Mouse (Mus musculus) lung, embryonic 16.5 days (tissue): ENCODE data around the gene Eif5a. TPM values are rescaled to one million over a fixed set of nuclear protein-coding genes. Genes with fewer than 3 reads are reported as not detected.

ENCODE experiments used
- ATAC-seq: fragments of 200-750 bp; cut with Nextera tagmentation; 2 replicates; pipeline ENCODE4 v1.8.0; 2017; ENCODE audit warnings: low read depth, mild to moderate bottlenecking, moderate library complexity
- H3K27ac ChIP-seq: fragments of 300-500 bp; sonication (generic); 2 replicates; pipeline ENCODE4 v1.5.1; 2014; ENCODE audit warnings: mild to moderate bottlenecking, control low read depth, low read length
- H3K27me3 ChIP-seq: fragments of 300-500 bp; sonication (generic); 2 replicates; pipeline ENCODE4 v1.6.1; 2014; ENCODE audit warnings: low read depth, low read length, mixed read lengths; ENCODE audit not compliant: control insufficient read depth, insufficient read depth
- H3K36me3 ChIP-seq: fragments of 300-500 bp; sonication (generic); 2 replicates; pipeline ENCODE4 v1.6.1; 2014; ENCODE audit warnings: low read length; ENCODE audit not compliant: control insufficient read depth, insufficient read depth
- H3K4me1 ChIP-seq: fragments of 300-500 bp; sonication (generic); replicated peaks from 2 replicates; pipeline ENCODE4 v1.6.1; 2014; ENCODE audit warnings: low read length, mixed read lengths; ENCODE audit not compliant: control insufficient read depth, insufficient read depth
- H3K4me2 ChIP-seq: fragments of 300-500 bp; sonication (generic); 2 replicates; pipeline ENCODE4 v1.6.1; 2014; ENCODE audit warnings: low read depth, low read length, control low read depth
- H3K4me3 ChIP-seq: fragments of 300-500 bp; sonication (generic); 2 replicates; pipeline ENCODE4 v1.5.1; 2014; ENCODE audit warnings: mild to moderate bottlenecking, low read length, control low read depth
- H3K9ac ChIP-seq: fragments of 300-500 bp; sonication (generic); 2 replicates; pipeline ENCODE4 v1.6.1; 2014; ENCODE audit warnings: low read length, control low read depth
- H3K9me3 ChIP-seq: fragments of 300-500 bp; sonication (generic); 2 replicates; pipeline ENCODE4 v1.6.1; 2016; ENCODE audit warnings: low read length; ENCODE audit not compliant: control insufficient read depth
- WGBS: fragments of 180-500 bp; shearing (Covaris S2); extraction: QIAGEN DNeasy Blood & Tissue Kit; methylation state at CpG from one replicate; pipeline ENCODE4 v1.1.7; 2014; 5-methylcytosine and 5-hydroxymethylcytosine counted together
- microRNA-seq: library from miRNA; unstranded; fragments of <30 nt; microRNA quantifications from one replicate; pipeline ENCODE4, GENCODE M21; 2016
- polyA plus RNA-seq: library from polyadenylated mRNA; unstranded; fragments of >200 nt; fragmentation: Nextera tagmentation; extraction: Ambion mirVana; gene quantifications from 2 replicates; pipeline ENCODE4 v1.2.1, GENCODE M21; 2015

Eif5a gene
- polyA plus RNA-seq, 1 experiment from 2014 or later: 1,410 TPM

DNA sequence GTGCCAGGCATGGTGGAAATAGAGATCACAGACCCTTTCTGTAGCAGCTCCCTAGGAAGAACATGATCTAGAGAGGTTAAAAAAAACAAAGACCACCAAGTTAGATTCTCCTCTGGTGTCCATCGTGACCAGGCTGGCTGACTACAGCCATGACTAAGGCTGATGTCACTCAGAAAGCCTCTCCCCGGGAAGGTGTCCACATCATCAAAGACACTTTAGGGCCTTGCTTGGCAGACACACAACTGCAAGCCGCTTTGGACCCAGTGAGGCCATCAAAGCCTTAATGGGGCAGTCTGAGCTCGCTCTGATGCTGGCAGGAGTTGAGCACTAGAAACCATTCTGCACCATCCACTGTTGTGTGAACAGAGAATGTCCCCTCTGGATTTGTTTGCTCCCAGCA, 49.3 kb downstream of the Eif5a start:
- WGBS: 67% methylated on average over 4 of the region's 4 CpGs
- H3K4me1 ChIP-seq: peaks cover 19% of the 10 kb centered on the region
- H3K9me3 ChIP-seq: no peaks in the 10 kb centered on the region
- H3K27ac ChIP-seq: no peak overlapping the region
- H3K36me3 ChIP-seq: no peaks in the 10 kb centered on the region
- H3K4me3 ChIP-seq: no peak overlapping the region
- no peak overlapping the region for H3K4me2 ChIP-seq
- no peak for ATAC-seq
- no peaks in the 10 kb centered on the region for H3K27me3 ChIP-seq
- no peak overlapping the region for H3K9ac ChIP-seq

DNA sequence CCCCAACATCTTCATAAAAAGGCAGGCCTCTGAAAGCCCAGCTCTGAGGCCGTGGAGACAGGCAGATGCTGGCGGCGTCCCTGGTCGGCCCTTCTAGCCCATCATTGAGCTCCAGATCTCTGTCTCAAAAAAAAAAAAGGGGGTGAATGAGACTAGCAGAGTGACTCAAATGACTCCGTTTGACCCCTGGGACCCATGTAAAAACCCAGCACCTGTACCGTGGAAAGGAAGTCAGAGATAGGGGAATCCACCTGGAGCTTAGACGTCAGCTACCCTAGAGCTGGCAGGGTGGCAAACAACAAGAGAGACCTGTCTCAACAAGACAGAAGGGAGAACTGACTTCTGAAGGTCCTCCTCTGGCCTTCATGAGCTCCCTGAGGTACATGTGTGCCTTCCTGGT, 49.9 kb downstream of the Eif5a start:
- Histone ChIP-seq H3K9me3 (no peaks in the 10 kb centered on the region), H3K9ac (no peak overlapping the region), H3K4me1 (peaks cover 13% of the 10 kb centered on the region), H3K36me3 (no peaks in the 10 kb centered on the region), H3K27ac (no peak overlapping the region), H3K4me3 (no peak overlapping the region), H3K4me2 (no peak overlapping the region), H3K27me3 (no peaks in the 10 kb centered on the region)
- no peak for ATAC-seq
- whole genome bisulfite sequencing: 80% methylated on average over 7 of the region's 7 CpGs

DNA sequence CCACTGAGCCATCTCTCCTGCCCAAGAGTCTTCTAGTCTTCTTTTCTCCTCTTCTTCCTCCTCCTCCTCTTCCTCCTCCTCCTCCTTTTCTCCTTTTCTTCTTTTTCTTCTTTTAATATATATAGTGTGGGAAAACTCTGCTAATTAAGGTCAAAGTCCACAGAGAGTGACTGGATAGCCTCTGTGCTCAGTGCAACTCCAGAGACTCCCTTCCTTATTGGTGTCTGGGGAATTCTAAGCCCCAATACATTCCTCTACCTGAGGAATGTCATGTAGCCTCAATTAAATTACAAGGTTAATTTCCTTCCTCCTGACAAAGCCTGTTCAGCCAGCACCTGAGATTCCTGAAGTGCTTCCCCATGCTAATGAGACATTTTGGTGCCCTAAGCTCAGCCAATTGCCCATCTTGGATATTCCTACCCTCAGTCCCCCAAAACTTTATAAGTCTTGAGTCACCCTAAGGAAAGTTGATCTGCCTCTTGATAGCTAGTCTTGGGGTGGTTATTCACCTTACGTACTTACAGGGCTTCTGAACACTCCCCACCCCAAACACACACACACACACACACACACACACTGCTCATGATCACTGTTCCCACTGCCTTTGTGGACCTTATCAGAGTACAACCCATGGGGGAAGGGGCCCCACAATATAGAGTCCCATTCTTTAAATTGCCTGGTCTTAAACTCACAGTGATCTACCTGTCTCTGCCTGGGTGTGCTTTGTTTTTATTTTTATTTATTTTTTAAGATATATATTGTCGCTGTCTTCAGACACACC, 51.3 kb downstream of the Eif5a start:
- no peak for ATAC-seq
- Histone ChIP-seq H3K9ac (no peak overlapping the region), H3K4me1 (peaks cover under 1% of the 10 kb centered on the region), H3K4me3 (no peak overlapping the region), H3K27me3 (no peaks in the 10 kb centered on the region; the same call in 1 of the 2 replicates), H3K4me2 (no peak overlapping the region), H3K27ac (no peak overlapping the region), H3K9me3 (no peaks in the 10 kb centered on the region), H3K36me3 (no peaks in the 10 kb centered on the region)
- 92% methylated on average over 2 of the region's 2 CpGs for WGBS

DNA sequence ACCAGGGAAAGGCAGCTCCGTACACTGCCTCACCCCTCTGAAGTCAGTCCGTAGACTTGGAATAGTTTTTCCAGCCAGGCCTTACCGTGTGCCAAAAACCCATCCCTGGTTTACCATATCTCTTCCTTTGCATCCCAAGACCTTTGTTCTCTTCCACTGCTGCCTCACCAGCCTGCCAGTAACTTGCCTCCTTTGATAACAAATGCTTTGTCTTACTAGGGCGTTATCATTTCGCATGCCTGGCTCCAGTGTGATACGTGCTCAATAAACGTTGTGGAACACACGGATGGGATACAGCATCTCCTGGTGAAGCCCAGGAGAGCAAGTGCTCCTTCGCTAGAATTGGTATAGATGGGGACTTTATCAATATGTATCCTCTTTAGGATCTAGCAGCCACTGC, 54.4 kb downstream of the Eif5a start:
- no peak overlapping the region for H3K4me3 ChIP-seq
- H3K36me3 ChIP-seq: no peaks in the 10 kb centered on the region
- H3K4me2 ChIP-seq: no peak overlapping the region
- H3K9me3 ChIP-seq: no peaks in the 10 kb centered on the region
- no peak for ATAC-seq
- WGBS: 51% methylated on average over 9 of the region's 9 CpGs
- H3K27ac ChIP-seq: no peak overlapping the region
- H3K9ac ChIP-seq: no peak overlapping the region
- no peaks in the 10 kb centered on the region for H3K4me1 ChIP-seq
- H3K27me3 ChIP-seq: no peaks in the 10 kb centered on the region; the same call in 1 of the 2 replicates

Small RNA genes lying within 50 kb of the gene (microRNA-seq; reads per million reads assigned to microRNA genes)
- not detected for gene Mir6924

Other genes starting within 250 kb of the Eif5a start
- 539 and 624 TPM in 2 replicates for gene Eif4a1, start 249.5 kb downstream of the Eif5a start, polyA plus RNA-seq
- 69.3 and 70.6 TPM in 2 replicates for gene Senp3, start 239.9 kb downstream of the Eif5a start, polyA plus RNA-seq
- gene Tnfsf13, start 236.2 kb downstream of the Eif5a start, polyA plus RNA-seq: 0.89 and 1.2 TPM in 2 replicates
- 10.6 and 12.8 TPM in 2 replicates for gene Tnfsf12, start 226.1 kb downstream of the Eif5a start, polyA plus RNA-seq
- gene Tnfsfm13, start 225.9 kb downstream of the Eif5a start, polyA plus RNA-seq: 5.0 and 5.4 TPM in 2 replicates
- gene Polr2a, start 163.3 kb downstream of the Eif5a start, polyA plus RNA-seq: 24.1 and 25.3 TPM in 2 replicates
- 0.36 and 0.64 TPM in 2 replicates for gene Slc35g3, start 160.0 kb downstream of the Eif5a start, polyA plus RNA-seq
- 3.5 and 4.9 TPM in 2 replicates for gene Zbtb4, start 156.0 kb downstream of the Eif5a start, polyA plus RNA-seq
- 18.6 and 20.7 TPM in 2 replicates for gene Chrnb1, start 126.0 kb downstream of the Eif5a start, polyA plus RNA-seq
- 1.0 and 1.7 TPM in 2 replicates for gene Fgf11, start 120.1 kb downstream of the Eif5a start, polyA plus RNA-seq
- 6.5 and 8.6 TPM in 2 replicates for gene Tmem102, start 116.3 kb downstream of the Eif5a start, polyA plus RNA-seq
- not detected in 2 replicates for gene Gm39566, start 106.7 kb downstream of the Eif5a start, polyA plus RNA-seq
- gene Spem2, start 103.5 kb downstream of the Eif5a start, polyA plus RNA-seq: not detected in 2 replicates
- not detected in 2 replicates for gene Spem1, start 99.8 kb downstream of the Eif5a start, polyA plus RNA-seq
- 4.4 and 5.0 TPM in 2 replicates for gene Nlgn2, start 84.2 kb downstream of the Eif5a start, polyA plus RNA-seq
- gene Tmem256, start 83.4 kb downstream of the Eif5a start, polyA plus RNA-seq: 443 and 452 TPM in 2 replicates
- 115 and 137 TPM in 2 replicates for gene Plscr3, start 75.6 kb downstream of the Eif5a start, polyA plus RNA-seq
- gene Tnk1, start 63.2 kb downstream of the Eif5a start, polyA plus RNA-seq: 10.8 and 11.8 TPM in 2 replicates
- not detected in 2 replicates for gene Tmem95, start 43.9 kb downstream of the Eif5a start, polyA plus RNA-seq
- 10.9 and 11.4 TPM in 2 replicates for gene Kctd11, start 40.6 kb downstream of the Eif5a start, polyA plus RNA-seq
- 2.1 and 3.8 TPM in 2 replicates for gene Acap1, start 26.4 kb downstream of the Eif5a start, polyA plus RNA-seq
- gene 2810408A11Rik, start 21.0 kb downstream of the Eif5a start, polyA plus RNA-seq: 7.9 and 8.6 TPM in 2 replicates
- gene Neurl4, start 20.9 kb downstream of the Eif5a start, polyA plus RNA-seq: 5.7 and 6.4 TPM in 2 replicates
- 85.1 and 87.8 TPM in 2 replicates for gene Gps2, start 8.1 kb downstream of the Eif5a start, polyA plus RNA-seq
- 2.7 and 4.9 TPM in 2 replicates for gene Ybx2, start 13.8 kb upstream of the Eif5a start, polyA plus RNA-seq
- 17.1 and 17.2 TPM in 2 replicates for gene Slc2a4, start 26.2 kb upstream of the Eif5a start, polyA plus RNA-seq
- gene Cldn7, start 42.8 kb upstream of the Eif5a start, polyA plus RNA-seq: 172 and 202 TPM in 2 replicates
- gene Ctdnep1, start 59.2 kb upstream of the Eif5a start, polyA plus RNA-seq: 20.6 and 23.0 TPM in 2 replicates
- 98.4 and 99.2 TPM in 2 replicates for gene Elp5, start 60.6 kb upstream of the Eif5a start, polyA plus RNA-seq
- 515 and 536 TPM in 2 replicates for gene Gabarap, start 69.2 kb upstream of the Eif5a start, polyA plus RNA-seq
- 58.1 and 59.5 TPM in 2 replicates for gene Phf23, start 73.8 kb upstream of the Eif5a start, polyA plus RNA-seq
- gene Dvl2, start 78.6 kb upstream of the Eif5a start, polyA plus RNA-seq: 30.1 and 30.7 TPM in 2 replicates
- gene Acadvl, start 93.5 kb upstream of the Eif5a start, polyA plus RNA-seq: 90.0 and 92.0 TPM in 2 replicates
- 5.5 and 7.9 TPM in 2 replicates for gene Dlg4, start 95.0 kb upstream of the Eif5a start, polyA plus RNA-seq
- 0.18 TPM in 1 of 2 replicates, not detected in the other for gene Asgr1, start 132.1 kb upstream of the Eif5a start, polyA plus RNA-seq
- gene Asgr2, start 170.7 kb upstream of the Eif5a start, polyA plus RNA-seq: 0.30 TPM in 1 of 2 replicates, not detected in the other
- 2.1 and 2.4 TPM in 2 replicates for gene Mgl2, start 208.4 kb upstream of the Eif5a start, polyA plus RNA-seq
- gene Clec10a, start 234.2 kb upstream of the Eif5a start, polyA plus RNA-seq: 0.79 and 1.6 TPM in 2 replicates